Mouse (Mus musculus): ENCODE measurements at regions not wholly inside any gene's neighbourhood (a gene's known extent, or its start where the extent isn't known, plus 50 kb on each side); places are given as distances from the start of the nearest gene placed in this dataset.

GRCm38 (mm10) chr1:177663163-177663562 is 66.5 kb upstream of the 1700016C15Rik start:
- H3K79me3 ChIP-seq (ENCODE audit: low read depth): no peaks in the 10 kb centered on the region
- H3K27me3 ChIP-seq (ENCODE audit: control insufficient read depth, insufficient read depth, insufficient read length): no peaks in the 10 kb centered on the region
- H3K36me3 ChIP-seq (ENCODE audit: control insufficient read depth, insufficient read depth): no peaks in the 10 kb centered on the region
- H3ac ChIP-seq (ENCODE audit: control insufficient read depth, insufficient read length, low read depth): no peak overlapping the region
- no peak for TF ChIP-seq CTCF (IDR thresholded peaks at IDR 0.05; ENCODE audit: control insufficient read depth, insufficient read depth, insufficient read length)
- TF ChIP-seq CEBPB (IDR thresholded peaks at IDR 0.05; ENCODE audit: low read depth): no peak
- no peak for TF ChIP-seq MYOG (IDR thresholded peaks at IDR 0.05; ENCODE audit: control insufficient read depth, extremely low read depth, insufficient read length)
- TF ChIP-seq FOSL1 (IDR thresholded peaks at IDR 0.05; ENCODE audit: insufficient read depth, low read length, poor library complexity, severe bottlenecking): no peak
- no peak for TF ChIP-seq MAX (IDR thresholded peaks at IDR 0.05)
- no peak for TF ChIP-seq USF1 (IDR thresholded peaks at IDR 0.05; ENCODE audit: low read depth)
- TF ChIP-seq MYOD1 (IDR thresholded peaks at IDR 0.05; ENCODE audit: control insufficient read depth, insufficient read length, low read depth): no peak
- H3K79me2 ChIP-seq (ENCODE audit: control insufficient read depth, insufficient read depth): no peaks in the 10 kb centered on the region
- H3K4me3 ChIP-seq (ENCODE audit: insufficient read depth, poor library complexity, severe bottlenecking): no peak overlapping the region

- H3K79me3 ChIP-seq (ENCODE audit: low read depth): no peaks in the 10 kb centered on the region
- no peak overlapping the region for H3K4me3 ChIP-seq (ENCODE audit: insufficient read depth, poor library complexity, severe bottlenecking)
- H3K36me3 ChIP-seq (ENCODE audit: control insufficient read depth, insufficient read depth): no peaks in the 10 kb centered on the region
- no peak overlapping the region for H3ac ChIP-seq (ENCODE audit: control insufficient read depth, insufficient read length, low read depth)
- no peaks in the 10 kb centered on the region for H3K27me3 ChIP-seq (ENCODE audit: control insufficient read depth, insufficient read depth, insufficient read length)
- no peaks in the 10 kb centered on the region for H3K79me2 ChIP-seq (ENCODE audit: control insufficient read depth, insufficient read depth)
- TF ChIP-seq MYOG (IDR thresholded peaks at IDR 0.05; ENCODE audit: control insufficient read depth, extremely low read depth, insufficient read length) (no peak), CTCF (IDR thresholded peaks at IDR 0.05; ENCODE audit: control insufficient read depth, insufficient read depth, insufficient read length) (no peak), MAX (IDR thresholded peaks at IDR 0.05) (no peak), MYOD1 (IDR thresholded peaks at IDR 0.05; ENCODE audit: control insufficient read depth, insufficient read length, low read depth) (no peak), FOSL1 (IDR thresholded peaks at IDR 0.05; ENCODE audit: insufficient read depth, low read length, poor library complexity, severe bottlenecking) (no peak), USF1 (IDR thresholded peaks at IDR 0.05; ENCODE audit: low read depth) (no peak), CEBPB (IDR thresholded peaks at IDR 0.05; ENCODE audit: low read depth) (no peak)
These were observed 62.4 kb upstream of the 1700016C15Rik start for GRCm38 (mm10) chr1:177667041-177667791.

GRCm38 (mm10) chr1:177670576-177670975 is 59.0 kb upstream of the 1700016C15Rik start:
- Histone ChIP-seq H3K27me3 (ENCODE audit: control insufficient read depth, insufficient read depth, insufficient read length) (no peaks in the 10 kb centered on the region), H3K79me2 (ENCODE audit: control insufficient read depth, insufficient read depth) (no peaks in the 10 kb centered on the region), H3K4me3 (ENCODE audit: insufficient read depth, poor library complexity, severe bottlenecking) (no peak overlapping the region), H3ac (ENCODE audit: control insufficient read depth, insufficient read length, low read depth) (no peak overlapping the region), H3K79me3 (ENCODE audit: low read depth) (no peaks in the 10 kb centered on the region), H3K36me3 (ENCODE audit: control insufficient read depth, insufficient read depth) (no peaks in the 10 kb centered on the region)
- TF ChIP-seq MYOG (IDR thresholded peaks at IDR 0.05; ENCODE audit: control insufficient read depth, extremely low read depth, insufficient read length) (no peak), CTCF (IDR thresholded peaks at IDR 0.05; ENCODE audit: control insufficient read depth, insufficient read depth, insufficient read length) (no peak), MYOD1 (IDR thresholded peaks at IDR 0.05; ENCODE audit: control insufficient read depth, insufficient read length, low read depth) (no peak)

GRCm38 (mm10) chr1:177676657-177677056 is 53.0 kb upstream of the 1700016C15Rik start:
- no peaks in the 10 kb centered on the region for H3K36me3 ChIP-seq (ENCODE audit: control insufficient read depth, insufficient read depth)
- H3K4me3 ChIP-seq (ENCODE audit: insufficient read depth, poor library complexity, severe bottlenecking): no peak overlapping the region
- no peaks in the 10 kb centered on the region for H3K79me2 ChIP-seq (ENCODE audit: control insufficient read depth, insufficient read depth)
- no peaks in the 10 kb centered on the region for H3K79me3 ChIP-seq (ENCODE audit: low read depth)
- no peak overlapping the region for H3ac ChIP-seq (ENCODE audit: control insufficient read depth, insufficient read length, low read depth)
- TF ChIP-seq MYOD1 (IDR thresholded peaks at IDR 0.05; ENCODE audit: control insufficient read depth, insufficient read length, low read depth) (no peak), CEBPB (IDR thresholded peaks at IDR 0.05; ENCODE audit: low read depth) (no peak)
- no peaks in the 10 kb centered on the region for H3K27me3 ChIP-seq (ENCODE audit: control insufficient read depth, insufficient read depth, insufficient read length)

- no peaks in the 10 kb centered on the region for H3K27me3 ChIP-seq (ENCODE audit: control insufficient read depth, insufficient read depth, insufficient read length)
- no peaks in the 10 kb centered on the region for H3K79me2 ChIP-seq (ENCODE audit: control insufficient read depth, insufficient read depth)
- H3K79me3 ChIP-seq (ENCODE audit: low read depth): no peaks in the 10 kb centered on the region
- TF ChIP-seq CTCF (IDR thresholded peaks at IDR 0.05; ENCODE audit: control insufficient read depth, insufficient read depth, insufficient read length) (no peak), MYOD1 (IDR thresholded peaks at IDR 0.05; ENCODE audit: control insufficient read depth, insufficient read length, low read depth) (no peak), USF1 (IDR thresholded peaks at IDR 0.05; ENCODE audit: low read depth) (no peak), MYOG (IDR thresholded peaks at IDR 0.05; ENCODE audit: control insufficient read depth, extremely low read depth, insufficient read length) (no peak), CEBPB (IDR thresholded peaks at IDR 0.05; ENCODE audit: low read depth) (no peak), FOSL1 (IDR thresholded peaks at IDR 0.05; ENCODE audit: insufficient read depth, low read length, poor library complexity, severe bottlenecking) (no peak), MAX (IDR thresholded peaks at IDR 0.05) (no peak)
- no peak overlapping the region for H3ac ChIP-seq (ENCODE audit: control insufficient read depth, insufficient read length, low read depth)
- no peaks in the 10 kb centered on the region for H3K36me3 ChIP-seq (ENCODE audit: control insufficient read depth, insufficient read depth)
- H3K4me3 ChIP-seq (ENCODE audit: insufficient read depth, poor library complexity, severe bottlenecking): no peak overlapping the region
These were observed 50.8 kb upstream of the 1700016C15Rik start for GRCm38 (mm10) chr1:177678832-177679231.
